Mouse (Mus musculus): ENCODE measurements around the gene Asrgl1. TPM values are rescaled to one million over a fixed set of nuclear protein-coding genes. Genes with fewer than 3 reads are reported as not detected.

Asrgl1 gene
- total and polyA plus RNA-seq, 3 experiments = 15.6 to 36.2 (median 25.1) TPM

DNA sequence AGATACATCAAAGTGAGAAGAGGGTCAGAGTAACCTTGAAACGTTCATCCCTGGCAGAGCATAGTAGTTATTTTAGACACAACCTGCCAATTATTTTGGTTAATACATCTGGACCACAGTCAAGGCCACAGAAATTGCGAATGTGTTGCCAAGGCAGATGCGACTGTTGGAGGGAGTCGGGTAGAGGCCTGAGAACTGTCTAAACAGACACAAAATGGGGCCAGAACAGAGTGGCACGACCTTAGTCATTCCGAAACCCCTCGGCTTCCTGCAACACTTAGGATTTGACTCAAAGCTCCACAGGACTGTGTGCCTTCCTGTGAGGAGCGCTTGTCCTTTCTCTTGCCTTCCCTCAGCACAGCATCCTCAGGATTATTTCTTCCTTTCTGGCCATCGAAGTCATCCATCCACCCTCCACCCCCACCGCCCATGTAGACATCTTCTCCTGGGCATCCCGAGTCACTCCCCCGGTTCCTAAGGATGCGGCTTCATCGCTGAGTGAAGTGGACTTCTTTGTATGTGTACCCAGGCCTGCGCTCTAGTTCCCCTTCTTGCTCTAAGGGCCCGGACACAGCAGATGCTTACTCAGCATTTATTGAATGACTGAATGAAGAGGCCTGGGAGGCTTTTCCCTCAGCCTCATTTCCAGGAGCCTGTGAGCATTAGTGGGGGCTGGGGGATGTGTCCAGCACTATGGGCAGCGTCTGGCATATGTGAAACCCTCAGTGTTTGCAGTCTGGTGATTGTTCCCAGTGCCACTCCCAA lies 35.0 kb downstream of the Asrgl1 start (continued):
- TF ChIP-seq KAT2A (IDR thresholded peaks at IDR 0.05; ENCODE audit: insufficient replicate concordance, low read length) (no peak), JUN (IDR thresholded peaks at IDR 0.05; ENCODE audit: insufficient read depth, low read depth, low read length) (peak; percentile 97), CTCF (conservative IDR thresholded peaks at IDR 0.05 in 1 of 2, IDR thresholded peaks at IDR 0.05 in 1 of 2; ENCODE audit: low read depth in 2 of 2, low read length in 2 of 2) (no peak), TBP (conservative IDR thresholded peaks at IDR 0.05; ENCODE audit: low read depth, low read length) (0 out of 2 replicates have a peak, but pooled peaks have one; percentile 48), MEF2A (IDR thresholded peaks at IDR 0.05; ENCODE audit: borderline replicate concordance, low read depth, low read length) (peak; percentile 70), IRF4 (IDR thresholded peaks at IDR 0.05; ENCODE audit: low read depth, low read length) (peak; percentile 99), ZKSCAN1 (IDR thresholded peaks at IDR 0.05; ENCODE audit: borderline replicate concordance, low read depth, low read length) (no peak), BHLHE40 (IDR thresholded peaks at IDR 0.05; ENCODE audit: low read depth, low read length) (peak; percentile 78), SIN3A (IDR thresholded peaks at IDR 0.05; ENCODE audit: low read length) (peak; percentile 59; the same call in 1 of the 2 replicates), JUND (conservative IDR thresholded peaks at IDR 0.05; ENCODE audit: low read depth, low read length) (peak; percentile 100), USF2 (conservative IDR thresholded peaks at IDR 0.05; ENCODE audit: low read depth, low read length) (no peak)

DNA sequence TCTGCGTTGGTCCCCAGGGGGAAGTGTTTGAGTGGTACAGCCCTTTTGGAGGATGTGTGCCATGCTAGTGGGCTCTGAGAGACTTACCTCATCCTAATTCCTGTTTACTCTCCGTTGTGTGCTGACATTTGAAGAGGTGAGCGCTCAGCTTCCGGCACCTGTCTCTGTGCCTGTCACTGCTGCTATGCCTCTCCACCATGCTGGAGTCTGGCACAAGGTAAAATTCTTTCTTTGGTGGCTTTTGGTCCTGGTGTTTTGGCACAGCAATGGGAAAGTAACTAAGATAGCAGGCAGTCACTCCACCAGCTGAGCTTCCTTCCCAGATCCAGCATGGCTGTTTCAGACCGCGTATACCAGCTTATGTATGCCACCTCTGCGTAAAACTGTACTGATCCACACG lies 35.7 kb downstream of the Asrgl1 start:
- Histone ChIP-seq H3K4me3 (replicated peaks in 1 of 3; ENCODE audit: low read depth in 2 of 3, low read length in 2 of 3, poor library complexity in 1 of 3) (no peak overlapping the region), H3K4me1 (ENCODE audit: control insufficient read depth in 1 of 2, insufficient read depth in 2 of 2) (peaks cover 25 to 43% of the 10 kb centered on the region in 2 experiments), H3K79me2 (replicated peaks; ENCODE audit: control insufficient read depth, extremely low read depth, insufficient read depth, poor library complexity, severe bottlenecking) (no peaks in the 10 kb centered on the region), H3K27ac (ENCODE audit: insufficient read depth, low read depth) (no peak overlapping the region), H3K9me3 (replicated peaks; ENCODE audit: low read length) (no peaks in the 10 kb centered on the region), H3K27me3 (replicated peaks) (no peaks in the 10 kb centered on the region), H3K9ac (ENCODE audit: insufficient read depth, low read depth) (peak overlapping the region; percentile 33; the same call in 1 of the 2 replicates), H3K36me3 (replicated peaks in 1 of 2; ENCODE audit: control insufficient read depth in 1 of 2, insufficient read depth in 1 of 2, low read length in 1 of 2) (no peaks in the 10 kb centered on the region), H3K4me2 (ENCODE audit: insufficient read depth, low read depth, poor library complexity, severe bottlenecking) (peak overlapping the region; percentile 79; the same call in 1 of the 2 replicates)
- no peak for DNase-seq (ENCODE audit: extremely low read depth)
- dilution Hi-C loops (cut with MboI; ENCODE audit: extremely low pct_ligation_motif_present, extremely low pct_unique_long_range_greater_than_20kb, low sequenced_read_pairs) (no loop called here), in situ Hi-C loops (cut with MboI; ENCODE audit: low pct_ligation_motif_present, low pct_unique_long_range_greater_than_20kb, low sequenced_read_pairs) (loop anchor here (5.0 to 25.0 kb wide), 2 partner anchors 242 to 362 kb away; partner anchors contain the start of genes 1700092M07Rik, Stx5a and Wdr74)
- TF ChIP-seq ZC3H11A (IDR thresholded peaks at IDR 0.05; ENCODE audit: low read depth, low read length) = no peak
- no peak for TF ChIP-seq ELF1 (IDR thresholded peaks at IDR 0.05; ENCODE audit: low read depth, low read length)
- TF ChIP-seq GABPA (IDR thresholded peaks at IDR 0.05; ENCODE audit: insufficient replicate concordance, low read depth, low read length) = no peak
- TF ChIP-seq MAFK (IDR thresholded peaks at IDR 0.05; ENCODE audit: insufficient replicate concordance, low read length) = no peak
- TF ChIP-seq TBP (conservative IDR thresholded peaks at IDR 0.05; ENCODE audit: low read depth, low read length) = no peak
- no peak for TF ChIP-seq ZKSCAN1 (IDR thresholded peaks at IDR 0.05; ENCODE audit: borderline replicate concordance, low read depth, low read length)

DNA sequence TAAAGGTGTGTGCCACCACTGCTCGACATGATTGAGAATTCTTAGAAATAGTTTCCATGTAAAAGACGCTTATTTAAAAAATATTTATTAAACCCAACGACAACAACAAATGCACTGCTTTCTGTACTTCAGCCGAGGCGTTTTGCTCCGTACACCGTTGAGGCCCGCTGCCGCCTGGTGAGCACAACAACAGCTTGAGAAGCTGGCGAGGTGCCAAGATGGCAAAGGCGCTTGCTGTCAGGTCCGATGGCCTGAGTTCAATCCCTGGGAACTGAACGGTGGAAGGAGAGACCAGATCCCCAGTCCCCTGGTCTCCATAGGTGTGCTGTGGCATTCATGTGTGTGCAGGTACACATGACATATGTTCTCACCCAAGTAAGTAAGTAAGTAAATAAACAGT lies 38.0 kb downstream of the Asrgl1 start:
- Histone ChIP-seq H3K4me1 (ENCODE audit: control insufficient read depth in 1 of 2, insufficient read depth in 2 of 2) (peaks cover 19 to 29% of the 10 kb centered on the region in 2 experiments), H3K36me3 (replicated peaks in 1 of 2; ENCODE audit: control insufficient read depth in 1 of 2, insufficient read depth in 1 of 2, low read length in 1 of 2) (no peaks in the 10 kb centered on the region), H3K4me2 (ENCODE audit: insufficient read depth, low read depth, poor library complexity, severe bottlenecking) (no peak overlapping the region), H3K27ac (ENCODE audit: insufficient read depth, low read depth) (no peak overlapping the region), H3K27me3 (replicated peaks) (no peaks in the 10 kb centered on the region), H3K4me3 (replicated peaks in 1 of 3; ENCODE audit: low read depth in 2 of 3, low read length in 2 of 3, poor library complexity in 1 of 3) (no peak overlapping the region), H3K9ac (ENCODE audit: insufficient read depth, low read depth) (no peak overlapping the region), H3K9me3 (replicated peaks; ENCODE audit: low read length) (no peaks in the 10 kb centered on the region), H3K79me2 (replicated peaks; ENCODE audit: control insufficient read depth, extremely low read depth, insufficient read depth, poor library complexity, severe bottlenecking) (no peaks in the 10 kb centered on the region)
- DNase-seq (ENCODE audit: extremely low read depth) = no peak
- TF ChIP-seq USF2 (conservative IDR thresholded peaks at IDR 0.05; ENCODE audit: low read depth, low read length) (no peak), RAD21 (IDR thresholded peaks at IDR 0.05; ENCODE audit: low read depth, low read length) (no peak), MEF2A (IDR thresholded peaks at IDR 0.05; ENCODE audit: borderline replicate concordance, low read depth, low read length) (no peak), ZKSCAN1 (IDR thresholded peaks at IDR 0.05; ENCODE audit: borderline replicate concordance, low read depth, low read length) (no peak), MAX (IDR thresholded peaks at IDR 0.05; ENCODE audit: low read length) (no peak), EP300 (IDR thresholded peaks at IDR 0.05; ENCODE audit: low read length) (no peak), HCFC1 (IDR thresholded peaks at IDR 0.05; ENCODE audit: low read depth, low read length) (no peak), MAFK (IDR thresholded peaks at IDR 0.05; ENCODE audit: insufficient replicate concordance, low read length) (no peak), KAT2A (IDR thresholded peaks at IDR 0.05; ENCODE audit: insufficient replicate concordance, low read length) (no peak), IRF4 (IDR thresholded peaks at IDR 0.05; ENCODE audit: low read depth, low read length) (no peak), POLR2AphosphoS2 (IDR thresholded peaks at IDR 0.05; ENCODE audit: low read depth, low read length) (no peak), E2F4 (IDR thresholded peaks at IDR 0.05; ENCODE audit: insufficient replicate concordance, low read depth, low read length) (no peak), NELFE (IDR thresholded peaks at IDR 0.05; ENCODE audit: low read depth, low read length) (no peak), MAZ (IDR thresholded peaks at IDR 0.05; ENCODE audit: low read depth, low read length) (no peak), USF1 (IDR thresholded peaks at IDR 0.05; ENCODE audit: low read depth, low read length) (no peak), SIN3A (IDR thresholded peaks at IDR 0.05; ENCODE audit: low read length) (no peak), POLR2A (IDR thresholded peaks at IDR 0.05; ENCODE audit: low read depth, low read length) (no peak), CTCF (conservative IDR thresholded peaks at IDR 0.05 in 1 of 2, IDR thresholded peaks at IDR 0.05 in 1 of 2; ENCODE audit: low read depth in 2 of 2, low read length in 2 of 2) (no peak), SMC3 (IDR thresholded peaks at IDR 0.05; ENCODE audit: low read depth, low read length) (no peak)
- dilution Hi-C loops (cut with MboI; ENCODE audit: extremely low pct_ligation_motif_present, extremely low pct_unique_long_range_greater_than_20kb, low sequenced_read_pairs) (no loop called here), in situ Hi-C loops (cut with MboI; ENCODE audit: low pct_ligation_motif_present, low pct_unique_long_range_greater_than_20kb, low sequenced_read_pairs) (no loop called here)

Data from CH12.LX (cell line).